Mouse (Mus musculus) layer of hippocampus, adult 9-10 months (tissue): ENCODE measurements around the gene Ltb4r2.

Source experiments
- DNase-seq: peaks from one replicate; pipeline ENCODE4 v3.0.0; 2022; ENCODE audit warnings: low spot score

Ltb4r2 gene

DNA sequence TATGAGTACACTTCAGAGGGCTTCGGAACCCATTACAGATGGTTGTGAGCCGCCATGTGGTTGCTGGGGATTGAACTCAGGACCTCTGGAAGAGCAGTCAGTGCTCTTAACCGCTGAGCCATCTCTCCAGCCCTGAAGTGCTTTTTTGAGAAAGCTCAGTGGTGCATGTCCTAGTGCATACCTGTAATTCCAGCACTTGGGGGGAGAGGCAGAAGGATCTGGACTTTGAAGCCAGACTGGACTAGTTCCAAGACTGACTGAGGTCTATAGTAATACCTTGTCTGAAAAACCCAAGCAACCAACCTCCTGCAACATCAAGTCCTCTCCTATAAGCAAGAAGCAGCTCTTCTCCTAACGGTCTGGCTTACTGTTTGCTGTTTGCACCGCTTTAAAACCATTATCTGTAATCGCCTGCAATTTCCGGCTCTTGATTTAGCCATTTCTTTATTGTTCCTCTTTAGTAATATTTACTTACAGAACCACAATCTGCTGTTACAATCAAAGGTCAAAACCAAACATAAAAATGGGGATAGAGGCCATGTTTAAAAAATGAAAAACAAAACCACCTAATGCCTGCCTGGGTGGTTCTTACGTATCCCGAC, 24.0 kb upstream of the Ltb4r2 start:
- no peak for DNase-seq

DNA sequence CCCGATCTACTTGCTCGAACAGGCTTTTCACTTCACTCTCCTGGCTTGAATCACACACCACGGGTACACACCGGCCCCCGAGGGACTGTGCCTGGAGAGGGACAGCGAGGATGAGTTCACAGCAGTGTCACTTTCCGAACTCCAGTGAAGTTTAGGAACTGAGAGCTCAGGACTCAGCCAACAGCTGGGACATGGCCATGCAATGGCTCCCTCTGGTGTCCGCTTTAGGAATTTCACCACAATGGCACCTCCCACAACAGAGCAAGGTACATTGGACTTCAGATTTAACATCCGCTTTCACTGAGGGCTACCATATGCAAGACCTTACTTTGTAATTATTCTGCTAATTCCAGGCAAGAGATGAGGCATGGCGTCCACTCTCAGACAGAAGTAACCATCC, 17.5 kb upstream of the Ltb4r2 start:
- peak; percentile 78 for DNase-seq

DNA sequence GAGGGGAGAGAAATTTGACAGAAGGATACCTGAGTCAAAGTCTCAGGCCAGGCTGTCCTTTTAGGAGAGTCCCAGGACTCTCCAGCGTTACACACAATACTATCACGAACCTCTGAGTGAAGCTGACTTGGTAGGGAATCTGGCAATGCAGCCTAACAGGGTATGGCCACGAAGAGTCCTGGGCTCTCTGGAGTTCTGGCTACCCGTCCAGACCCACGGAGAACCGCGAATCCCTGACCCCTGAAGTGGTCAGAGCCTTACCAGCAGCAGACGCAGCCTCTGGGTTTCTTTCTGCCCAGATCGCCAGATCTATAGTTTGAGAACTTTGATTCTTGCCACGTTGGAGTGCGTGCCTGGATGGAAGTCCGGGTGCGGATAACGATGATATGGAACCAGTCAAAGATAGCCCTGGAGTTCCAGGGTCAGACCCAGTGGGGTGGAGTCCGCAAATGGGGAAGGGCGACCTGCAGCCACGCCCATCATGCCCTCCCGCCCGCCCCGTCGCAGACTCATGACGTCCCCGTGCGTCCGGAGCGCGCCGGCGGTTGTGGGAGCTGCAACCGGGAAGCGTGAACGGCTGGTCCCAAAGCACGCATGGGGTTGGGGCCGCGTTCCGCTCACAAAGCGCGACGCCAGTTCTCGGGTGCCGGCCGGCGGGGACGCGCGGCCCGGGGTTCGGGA, 15.9 kb upstream of the Ltb4r2 start, which contains the start of the genes Dhrs1 and Nop9:
Dhrs1 (minus strand) TSS at position 511 of the 681 bp plus-strand sequence.
Nop9 (plus strand) TSS at position 514 of the 681 bp plus-strand sequence.
- no peak for DNase-seq

DNA sequence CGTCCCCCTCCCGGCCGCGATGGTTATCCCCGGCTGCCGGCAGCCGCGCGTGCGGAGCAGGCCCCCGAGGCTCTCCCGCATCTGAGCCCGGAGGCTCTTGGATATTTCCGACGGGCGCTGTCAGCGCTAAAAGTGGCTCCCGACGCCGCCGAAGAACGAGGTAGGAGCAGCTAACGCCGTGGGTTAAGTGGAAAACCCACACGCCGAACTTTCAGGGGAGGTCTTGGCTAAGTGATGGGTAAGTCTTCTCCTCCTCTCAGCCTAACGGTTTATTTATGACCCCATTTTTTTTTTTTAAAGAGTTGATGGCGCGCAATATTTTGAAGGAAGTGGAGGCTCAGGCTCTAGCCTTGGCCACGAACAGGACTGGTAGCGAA, 15.4 kb upstream of the Ltb4r2 start:
- no peak for DNase-seq

DNA sequence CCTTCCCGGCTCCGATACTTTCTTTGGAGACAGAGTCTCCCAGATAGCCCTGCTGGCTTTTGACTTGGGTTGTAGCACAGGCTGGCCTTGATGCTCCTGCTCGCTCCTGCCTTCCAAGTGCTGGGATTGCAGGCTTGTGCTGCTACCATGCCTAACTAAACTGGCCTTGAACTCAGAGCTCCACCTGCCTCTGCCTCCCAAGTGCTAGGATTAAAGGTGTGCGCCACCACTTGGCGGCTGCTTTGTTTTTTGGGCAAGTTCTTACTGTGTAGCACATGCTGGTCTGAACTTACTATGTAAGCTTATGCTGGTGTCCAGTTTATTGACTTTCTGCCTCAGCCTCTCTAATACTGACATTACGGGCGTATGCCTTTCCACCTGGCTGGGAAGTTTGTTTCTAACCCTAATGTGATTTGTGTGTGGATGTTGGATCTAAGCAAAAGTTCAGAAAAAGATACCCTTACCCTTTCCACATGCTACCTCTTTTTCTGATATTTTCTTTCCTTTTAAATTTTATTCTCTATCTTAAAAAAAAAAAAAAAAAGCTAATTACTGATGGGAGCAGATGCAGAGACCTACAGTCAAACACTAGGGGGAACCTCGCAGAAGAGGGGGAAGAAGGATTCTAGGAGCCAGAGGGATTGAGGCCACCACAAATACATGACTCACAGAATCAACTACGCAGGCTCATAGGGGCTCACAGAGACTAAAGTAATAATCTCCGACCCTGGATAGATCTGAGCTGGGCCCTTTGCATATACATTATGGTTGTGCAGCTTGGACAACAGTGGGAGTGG, 14.0 kb upstream of the Ltb4r2 start:
- no peak for DNase-seq

DNA sequence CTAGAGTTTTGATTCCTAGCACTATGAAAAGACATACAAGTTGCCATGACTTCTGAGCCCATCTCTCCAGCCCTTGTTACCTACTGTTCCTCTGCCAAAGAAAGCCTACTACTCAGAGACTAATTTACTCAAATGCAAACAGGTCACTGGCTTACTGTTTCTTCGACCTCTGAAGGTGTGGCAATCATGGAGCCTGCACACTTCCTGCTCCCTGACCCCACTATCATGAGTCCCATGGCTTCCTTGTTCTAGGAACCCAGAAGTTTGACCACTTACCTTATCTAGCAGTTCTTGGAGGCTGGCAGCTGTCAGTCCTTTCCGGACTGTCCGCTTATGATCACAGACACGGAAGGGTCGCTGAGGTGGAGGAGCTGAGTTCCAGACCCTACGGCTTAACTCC, 3.7 kb upstream of the Ltb4r2 start:
- DNase-seq: no peak

DNA sequence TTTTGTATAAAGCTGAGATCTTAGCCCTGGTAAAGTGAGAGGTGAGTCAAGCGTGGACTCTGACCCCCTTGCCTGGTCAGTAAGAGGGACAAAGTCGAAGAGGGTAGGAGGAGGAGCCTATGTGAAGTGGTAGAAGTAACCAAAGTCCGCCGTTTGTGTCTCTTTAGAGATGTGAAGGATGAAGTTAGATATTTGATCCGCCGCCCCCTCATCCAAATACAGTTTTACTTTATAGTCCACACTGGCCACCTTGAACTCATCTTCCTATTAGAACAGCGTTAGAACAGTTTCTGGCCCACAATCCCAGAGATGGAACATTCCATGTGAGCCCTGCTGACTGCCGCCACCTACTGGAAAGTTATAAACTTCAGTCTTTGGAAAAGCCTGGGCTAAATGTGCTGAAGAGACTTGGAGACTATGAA, 2.9 kb upstream of the Ltb4r2 start, which contains the start of gene Cideb:
Cideb (minus strand) TSS at position 96 of the 422 bp plus-strand sequence.
- DNase-seq: no peak

DNA sequence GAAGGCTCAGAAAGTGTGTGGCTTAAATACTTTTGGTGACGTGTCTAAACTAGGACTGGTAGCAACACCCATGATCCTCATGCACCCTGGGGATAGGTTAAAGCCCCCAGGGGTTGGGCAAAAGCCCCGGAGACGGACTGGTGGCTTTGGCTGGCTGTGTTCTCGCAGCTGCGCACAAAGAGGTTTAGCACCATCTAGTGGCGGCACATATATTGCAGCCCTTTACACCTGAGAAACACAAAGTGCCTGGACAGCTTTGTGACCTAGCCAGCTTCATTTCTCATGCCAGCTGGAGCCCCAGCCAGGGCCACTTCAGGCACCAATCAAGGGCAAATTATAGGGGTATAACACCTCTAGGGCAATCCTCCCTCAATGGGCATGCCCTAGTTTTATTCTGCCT, 1.1 kb upstream of the Ltb4r2 start:
- DNase-seq: peak; percentile 81

DNA sequence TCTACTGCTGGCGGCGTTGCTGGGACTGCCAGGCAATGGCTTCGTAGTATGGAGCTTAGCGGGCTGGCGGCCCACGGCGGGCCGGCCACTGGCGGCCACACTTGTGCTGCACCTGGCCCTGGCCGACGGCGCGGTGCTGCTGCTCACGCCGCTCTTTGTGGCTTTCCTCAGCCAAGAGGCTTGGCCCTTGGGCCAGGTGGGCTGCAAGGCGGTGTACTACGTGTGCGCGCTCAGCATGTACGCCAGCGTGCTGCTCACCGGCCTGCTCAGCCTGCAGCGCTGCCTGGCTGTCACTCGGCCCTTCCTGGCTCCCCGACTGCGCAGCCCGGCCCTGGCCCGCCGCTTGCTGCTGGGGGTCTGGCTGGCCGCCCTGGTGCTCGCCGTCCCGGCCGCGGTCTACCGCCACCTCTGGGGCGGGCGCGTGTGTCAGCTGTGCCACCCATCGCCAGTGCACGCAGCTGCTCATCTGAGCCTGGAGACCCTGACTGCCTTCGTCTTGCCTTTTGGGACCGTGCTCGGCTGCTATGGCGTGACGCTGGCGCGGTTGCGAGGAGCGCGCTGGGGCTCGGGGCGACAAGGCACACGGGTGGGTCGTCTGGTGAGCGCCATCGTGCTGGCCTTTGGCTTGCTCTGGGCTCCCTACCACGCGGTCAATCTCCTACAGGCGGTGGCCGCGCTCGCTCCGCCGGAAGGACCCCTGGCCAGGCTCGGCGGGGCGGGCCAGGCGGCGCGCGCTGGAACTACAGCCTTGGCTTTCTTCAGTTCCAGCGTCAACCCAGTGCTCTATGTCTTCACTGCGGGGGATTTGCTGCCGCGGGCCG, 983 bp downstream of the Ltb4r2 start:
- no peak for DNase-seq

DNA sequence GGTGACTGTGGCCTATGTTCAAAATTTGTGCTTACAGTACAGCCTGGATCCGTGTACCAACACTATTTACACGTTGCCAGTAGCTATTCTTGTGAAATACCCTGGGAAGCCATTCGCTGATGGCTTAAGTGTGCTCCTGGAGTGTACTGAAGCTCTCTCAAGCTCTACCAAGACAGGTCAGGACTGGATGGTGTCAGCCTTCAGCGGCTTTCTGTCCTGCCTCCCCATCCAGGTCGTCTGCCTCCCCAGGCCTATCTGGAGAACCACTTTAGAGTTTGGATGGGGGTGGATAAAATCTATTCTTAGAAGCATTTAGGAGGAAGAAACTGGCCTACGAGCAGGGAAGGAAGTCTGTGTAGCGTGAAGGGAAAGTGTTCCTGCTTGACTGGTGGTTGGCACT, 1.9 kb downstream of the Ltb4r2 start:
- DNase-seq: no peak

DNA sequence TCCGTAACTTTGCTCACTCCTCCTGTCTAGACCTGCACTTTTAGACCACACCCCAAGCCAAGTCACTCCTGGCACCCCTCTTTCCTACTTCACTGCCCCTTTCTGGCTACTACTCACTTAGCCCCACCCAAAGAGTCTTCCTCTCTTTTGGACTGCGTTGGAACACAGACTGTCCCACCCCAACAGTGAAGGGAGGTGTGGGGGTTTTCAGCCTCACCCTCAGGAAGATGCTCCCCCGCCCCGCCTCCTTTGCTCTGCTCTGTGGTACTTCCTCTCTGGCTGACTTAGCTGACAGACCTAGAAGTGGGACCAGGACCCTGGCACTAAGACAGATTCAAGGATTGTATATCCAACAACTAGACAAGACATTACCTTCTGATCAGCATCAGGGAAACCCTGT, 4.5 kb downstream of the Ltb4r2 start, which contains the start of gene Ltb4r1:
Ltb4r1 (plus strand) TSS at position 267 of the 400 bp plus-strand sequence.
- no peak for DNase-seq

DNA sequence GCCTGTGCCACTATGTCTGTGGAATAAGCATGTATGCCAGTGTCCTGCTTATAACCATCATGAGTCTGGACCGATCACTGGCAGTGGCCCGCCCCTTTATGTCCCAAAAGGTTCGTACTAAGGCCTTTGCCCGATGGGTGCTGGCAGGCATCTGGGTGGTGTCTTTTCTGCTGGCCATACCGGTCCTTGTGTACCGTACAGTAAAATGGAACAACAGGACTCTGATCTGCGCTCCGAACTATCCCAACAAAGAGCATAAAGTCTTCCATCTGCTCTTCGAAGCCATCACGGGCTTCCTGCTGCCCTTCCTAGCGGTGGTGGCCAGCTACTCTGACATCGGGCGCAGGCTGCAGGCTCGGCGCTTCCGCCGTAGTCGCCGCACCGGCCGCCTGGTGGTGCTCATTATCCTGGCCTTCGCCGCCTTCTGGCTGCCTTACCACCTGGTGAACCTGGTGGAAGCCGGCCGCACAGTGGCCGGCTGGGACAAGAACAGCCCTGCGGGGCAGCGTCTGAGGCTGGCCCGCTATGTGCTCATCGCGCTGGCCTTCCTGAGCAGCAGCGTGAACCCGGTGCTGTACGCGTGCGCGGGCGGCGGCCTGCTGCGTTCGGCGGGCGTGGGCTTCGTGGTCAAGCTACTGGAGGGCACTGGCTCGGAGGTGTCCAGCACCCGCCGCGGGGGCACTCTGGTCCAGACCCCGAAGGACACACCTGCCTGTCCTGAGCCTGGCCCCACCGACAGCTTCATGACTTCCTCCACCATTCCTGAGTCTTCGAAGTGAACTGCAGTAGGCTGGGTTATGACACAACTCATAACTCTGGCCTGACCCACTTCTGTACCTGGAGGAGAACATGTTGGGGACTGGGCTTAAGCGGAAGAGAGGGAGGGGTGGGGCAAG, 6.5 kb downstream of the Ltb4r2 start:
- no peak for DNase-seq

DNA sequence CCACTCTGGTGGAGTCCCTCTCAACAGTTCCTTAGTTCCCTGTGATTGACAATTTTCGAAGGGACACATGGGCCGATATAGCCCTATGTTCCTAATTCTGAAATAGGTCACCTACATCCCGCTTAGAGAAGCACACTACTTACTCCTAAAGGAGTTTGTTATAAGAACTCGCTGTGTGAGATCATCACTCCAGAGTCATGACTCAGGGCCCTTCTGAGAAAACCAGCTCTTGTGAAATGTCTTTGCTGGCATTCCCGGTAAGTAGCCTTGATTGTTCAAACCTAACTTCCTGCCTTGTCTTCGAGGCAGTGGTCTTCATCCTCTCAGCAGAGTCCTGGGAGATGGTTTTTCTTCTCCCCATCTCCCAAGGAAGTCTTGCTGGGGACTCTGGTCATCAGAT, 7.3 kb downstream of the Ltb4r2 start:
- DNase-seq: no peak

DNA sequence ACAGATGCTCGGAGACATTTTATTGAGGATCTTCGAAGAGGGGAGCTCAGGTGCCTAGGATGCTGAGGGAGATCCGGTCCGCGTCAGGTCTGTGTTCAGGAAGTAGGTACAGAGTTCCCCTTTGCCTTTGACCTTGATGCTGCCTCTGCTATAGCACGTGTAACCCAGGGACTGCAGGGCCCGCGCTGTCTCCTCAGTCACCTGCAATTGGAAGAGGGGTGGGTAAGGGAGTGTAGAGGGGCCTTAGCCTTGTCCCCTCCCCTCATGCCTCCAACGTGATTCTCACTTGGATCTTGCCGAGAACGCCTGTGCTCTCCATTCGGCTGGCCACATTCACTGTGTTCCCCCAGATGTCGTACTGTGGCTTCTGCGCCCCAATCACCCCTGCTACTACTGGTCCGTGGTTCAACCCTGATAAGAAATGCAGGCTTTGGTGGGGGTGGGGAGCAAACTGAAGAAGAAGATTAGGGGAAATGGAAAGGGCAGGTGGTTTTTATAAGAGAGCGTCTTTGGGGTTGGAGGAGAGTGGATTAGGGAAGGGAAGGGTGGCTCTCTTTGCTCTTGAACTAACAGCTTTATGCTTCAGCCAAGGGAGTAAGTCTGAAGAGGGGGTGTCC, 8.0 kb downstream of the Ltb4r2 start:
- DNase-seq: no peak

DNA sequence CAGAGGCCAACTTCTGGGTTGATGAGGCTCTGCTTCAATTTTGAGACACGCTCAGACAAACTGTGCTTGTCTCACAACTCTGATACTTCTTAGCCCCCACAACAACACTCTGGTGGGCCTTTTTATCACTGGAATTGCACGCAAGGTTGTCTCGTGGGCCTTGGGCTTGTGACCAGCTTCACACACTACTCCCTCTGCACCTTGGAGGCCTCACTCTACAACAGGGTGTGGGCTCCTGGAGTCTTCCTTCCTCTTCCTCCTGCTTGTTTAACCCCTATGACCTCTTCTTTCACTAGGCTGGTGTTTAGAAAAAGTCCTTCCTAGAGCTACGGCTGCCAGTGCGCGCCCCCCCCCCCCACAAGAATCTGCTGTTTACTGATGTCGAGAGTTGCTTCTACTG, 15.5 kb downstream of the Ltb4r2 start:
- no peak for DNase-seq

DNA sequence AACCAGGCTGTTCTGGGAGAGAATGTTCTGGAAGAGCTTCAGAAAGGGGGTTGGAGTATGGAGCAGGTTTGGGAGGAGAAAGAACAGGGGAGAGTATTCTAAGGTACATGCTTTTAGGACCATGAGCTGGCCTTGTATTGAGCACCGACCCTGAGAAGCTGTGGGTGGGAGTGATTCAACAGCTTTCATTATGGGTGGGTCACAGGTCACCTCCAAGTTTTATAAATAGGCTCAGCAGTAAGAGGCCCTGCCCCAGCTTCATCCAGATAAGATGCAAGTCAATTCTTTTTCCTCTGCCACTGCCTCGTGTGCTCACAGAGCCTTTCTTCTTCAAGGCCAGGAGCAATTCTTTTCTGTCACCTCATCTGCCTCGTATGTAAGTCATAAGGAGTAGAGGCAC, 15.9 kb downstream of the Ltb4r2 start:
- no peak for DNase-seq

DNA sequence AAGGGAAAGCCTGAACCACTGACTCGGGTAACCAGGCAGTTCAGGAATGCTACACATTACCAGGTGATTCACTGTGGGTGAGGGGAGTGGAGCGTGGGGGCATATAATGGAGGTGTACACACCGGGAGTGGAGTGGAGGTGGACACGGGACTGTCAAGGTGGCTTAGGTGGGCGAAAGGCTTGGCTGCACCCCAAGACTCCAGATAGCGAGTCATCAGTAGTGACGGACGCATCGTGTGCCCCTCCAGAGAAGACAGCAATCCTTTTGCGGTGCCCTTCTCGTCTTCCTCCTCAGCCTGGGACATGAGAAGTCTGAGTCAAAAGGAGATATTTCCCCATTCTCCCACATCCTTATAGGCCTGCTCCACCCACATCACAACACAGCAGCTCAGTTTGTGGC, 16.6 kb downstream of the Ltb4r2 start:
- no peak for DNase-seq

DNA sequence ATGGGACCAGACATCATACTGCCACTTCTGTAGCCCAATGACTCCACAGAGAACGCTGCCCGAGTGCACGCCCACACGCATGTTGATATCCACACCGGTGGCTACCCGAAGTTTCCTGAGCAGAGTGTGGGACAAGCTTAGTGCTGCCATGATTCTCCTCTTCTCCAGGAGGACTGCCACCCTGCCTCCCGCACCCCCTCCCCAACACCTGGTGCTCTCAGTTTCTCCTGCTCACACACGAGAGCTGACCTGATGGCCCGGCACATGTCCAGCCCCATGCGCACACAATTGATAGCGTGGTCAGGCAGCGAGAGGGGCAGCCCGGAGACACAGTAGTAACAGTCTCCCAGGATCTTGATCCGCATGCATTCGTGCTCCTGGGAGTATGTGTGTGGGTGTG, 17.5 kb downstream of the Ltb4r2 start:
- no peak for DNase-seq

DNA sequence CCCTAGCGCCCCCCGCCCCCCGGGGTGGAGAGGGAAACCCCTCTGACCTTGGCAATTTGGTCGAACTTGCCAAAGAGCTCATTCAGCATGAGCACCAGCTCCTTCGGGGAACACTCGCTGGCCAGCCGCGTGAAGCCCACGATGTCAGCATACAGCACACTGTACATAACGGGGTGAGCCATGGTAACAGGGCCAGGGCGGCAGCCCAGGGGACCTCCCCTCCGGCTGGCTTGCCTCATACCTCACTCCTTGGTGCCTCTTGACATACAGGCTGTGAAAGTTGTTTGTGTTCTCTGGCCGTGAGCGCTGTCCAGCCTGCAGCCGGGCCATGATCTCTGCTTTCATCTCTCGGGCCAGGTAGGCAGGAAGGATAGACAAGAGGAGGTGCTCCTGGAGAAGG, 18.4 kb downstream of the Ltb4r2 start:
- DNase-seq: no peak

DNA sequence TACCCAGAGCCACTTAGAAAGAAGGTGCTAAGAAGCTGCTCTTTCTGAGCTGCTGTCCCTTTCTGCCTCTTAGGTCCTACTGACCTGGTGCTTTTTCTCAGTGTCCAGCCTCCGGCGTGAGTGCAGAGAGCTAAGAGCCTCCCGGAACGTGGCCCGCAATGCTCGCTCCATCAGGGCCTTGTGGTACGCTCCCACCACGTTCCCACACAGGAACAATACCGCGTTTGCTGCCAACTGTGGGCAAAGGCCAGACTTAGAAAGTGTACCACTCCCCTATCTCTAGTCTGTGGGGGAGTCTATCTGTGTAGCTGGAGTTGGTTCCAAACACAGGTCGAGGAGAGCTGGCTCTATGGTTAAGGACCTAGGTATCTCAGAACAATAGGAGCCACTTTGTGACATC, 19.5 kb downstream of the Ltb4r2 start:
- DNase-seq: no peak

DNA sequence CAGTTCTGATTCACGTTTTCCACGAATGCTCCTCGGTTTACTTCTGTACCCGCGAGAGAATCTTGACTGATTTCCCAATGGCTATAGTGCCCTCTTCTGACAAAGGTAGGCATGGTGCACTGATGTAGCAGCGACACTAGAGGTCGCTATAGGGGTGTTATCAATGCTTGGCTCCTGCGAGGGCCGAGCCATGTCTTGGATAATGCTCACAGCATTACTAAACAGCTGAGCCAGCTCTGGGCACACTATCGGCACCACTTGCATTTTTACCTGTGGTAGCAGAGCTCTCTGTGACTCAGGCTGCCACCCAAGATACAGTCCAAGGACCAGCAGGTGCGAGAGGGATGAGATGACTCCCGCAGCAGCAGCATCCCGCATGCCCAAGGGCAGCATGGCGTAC, 20.1 kb downstream of the Ltb4r2 start:
- DNase-seq: peak; percentile 55
